33 mouse cellular contexts compared by ENCODE assay signal in genomic region chr2:164360974-164361657, GRCm38 (mm10). TPM values are rescaled to one million over a fixed set of nuclear protein-coding genes. Genes with fewer than 3 reads are reported as not detected.
DNase-seq lines count a peak whose midpoint lies in the region; ATAC-seq lines count a peak whose summit lies in the region.
"Had no signal": no experiment of that assay in that cellular context is flagged by ENCODE, and none has a peak within 500 bp of the region (broad histone marks: within the 10 kb centered on the region; RNA-seq: fewer than 3 reads in every experiment).

No protein-coding gene starts in this region.

- no peak overlapping the region for H3K27ac ChIP-seq in hindbrain, embryonic 11.5 days (ENCODE audit: low read depth, low read length)
- H3K27ac ChIP-seq in hindbrain, embryonic 16.5 days (ENCODE audit: low read depth, low read length): no peak overlapping the region
- no peak overlapping the region for H3K27ac ChIP-seq in midbrain, embryonic 11.5 days (ENCODE audit: low read depth, low read length)
- H3K27ac ChIP-seq: embryonic facial prominence, embryonic 12.5 days; forebrain, embryonic 12.5 days; hindbrain, embryonic 10.5 days; kidney, embryonic 15.5 days had no signal

- no peak overlapping the region for H3K4me2 ChIP-seq in hindbrain, embryonic 11.5 days (replicated peaks; ENCODE audit: low read depth, low read length)
- H3K4me2 ChIP-seq in hindbrain, embryonic 16.5 days (ENCODE audit: low read length): no peak overlapping the region
- H3K4me2 ChIP-seq in midbrain, embryonic 11.5 days: no peak overlapping the region; the same call in 1 of the 2 replicates
- H3K4me2 ChIP-seq: embryonic facial prominence, embryonic 12.5 days; forebrain, embryonic 12.5 days; heart, embryonic 11.5 days; kidney, embryonic 15.5 days had no signal

- H3K4me3 ChIP-seq in hindbrain, embryonic 11.5 days (ENCODE audit: low read depth, low read length): no peak overlapping the region
- H3K4me3 ChIP-seq in hindbrain, embryonic 16.5 days (ENCODE audit: low read length): no peak overlapping the region
- no peak overlapping the region for H3K4me3 ChIP-seq in midbrain, embryonic 11.5 days (ENCODE audit: low read depth, low read length)
- H3K4me3 ChIP-seq: embryonic facial prominence, embryonic 12.5 days; erythroblast, embryonic 14.5 days; forebrain, embryonic 12.5 days; hindbrain, embryonic 10.5 days; kidney, embryonic 15.5 days; megakaryocyte, embryonic 14.5 days had no signal

- 32% methylated on average over 13 of the region's 13 CpGs for WGBS in hindbrain, embryonic 11.5 days
- WGBS in hindbrain, embryonic 16.5 days: 29% methylated on average over 13 of the region's 13 CpGs
- WGBS in midbrain, embryonic 11.5 days: 37% methylated on average over 13 of the region's 13 CpGs

- DNase-seq in hindbrain, embryonic 11.5 days (ENCODE audit: low spot score): peak; percentile 5
- DNase-seq in urinary bladder, postnatal 14 days (ENCODE audit: low spot score): peak; percentile 22
- no peak for DNase-seq in urinary bladder, adult 18-20 months (ENCODE audit: low spot score in 2 of 2)
- DNase-seq in gastrocnemius, adult 8-10 months (ENCODE audit: low spot score in 2 of 2): no peak
- no peak for DNase-seq in midbrain, embryonic 11.5 days (ENCODE audit: low spot score, missing footprints)
- DNase-seq: adrenal gland, adult 8-10 months; cerebellum, adult 18-20 months; cerebellum, postnatal 14 days; heart, postnatal 10 days; kidney, postnatal 36 days; midbrain, embryonic 14.5 days; right cerebral cortex, postnatal 14 days; spleen, adult 18-20 months; thymus, postnatal 14 days had no signal

- H3K4me1 ChIP-seq in hindbrain, embryonic 11.5 days (replicated peaks; ENCODE audit: control insufficient read depth, insufficient read depth, low read length): no peaks in the 10 kb centered on the region
- H3K4me1 ChIP-seq in hindbrain, embryonic 16.5 days (ENCODE audit: control insufficient read depth, insufficient read depth, low read depth, low read length): no peaks in the 10 kb centered on the region
- H3K4me1 ChIP-seq in midbrain, embryonic 11.5 days (ENCODE audit: control insufficient read depth, insufficient read depth, low read length): no peaks in the 10 kb centered on the region
- H3K4me1 ChIP-seq: embryonic facial prominence, embryonic 12.5 days had no signal

- H3K9ac ChIP-seq in hindbrain, embryonic 11.5 days (ENCODE audit: low read depth, low read length): no peak overlapping the region
- no peak overlapping the region for H3K9ac ChIP-seq in hindbrain, embryonic 16.5 days (ENCODE audit: low read depth, low read length)
- no peak overlapping the region for H3K9ac ChIP-seq in midbrain, embryonic 11.5 days (ENCODE audit: low read length)
- H3K9ac ChIP-seq: embryonic facial prominence, embryonic 12.5 days; forebrain, embryonic 12.5 days; kidney, embryonic 15.5 days had no signal

- H3K9me3 ChIP-seq in hindbrain, embryonic 11.5 days (ENCODE audit: control insufficient read depth, low read length): no peaks in the 10 kb centered on the region
- H3K9me3 ChIP-seq in hindbrain, embryonic 16.5 days (ENCODE audit: control insufficient read depth, low read length): no peaks in the 10 kb centered on the region
- no peaks in the 10 kb centered on the region for H3K9me3 ChIP-seq in midbrain, embryonic 11.5 days (ENCODE audit: control insufficient read depth, low read length)
- H3K9me3 ChIP-seq: embryonic facial prominence, embryonic 12.5 days; forebrain, embryonic 12.5 days; hindbrain, embryonic 10.5 days; kidney, embryonic 15.5 days had no signal

- no peak for ATAC-seq in hindbrain, embryonic 11.5 days (ENCODE audit: low FRiP score)
- no peak for ATAC-seq in hindbrain, embryonic 16.5 days
- ATAC-seq in megakaryocyte, adult 5-6 weeks (ENCODE audit: poor library complexity, severe bottlenecking): peak; percentile 38; the same call in 1 of the 2 replicates
- no peak for ATAC-seq in midbrain, embryonic 11.5 days (ENCODE audit: low FRiP score)
- ATAC-seq: CD4-positive, CD25-positive, alpha-beta regulatory T cell, adult 4 months; intestine, postnatal 0 days had no signal

- no peaks in the 10 kb centered on the region for H3K27me3 ChIP-seq in hindbrain, embryonic 11.5 days (ENCODE audit: control insufficient read depth, insufficient read depth, low read length)
- H3K27me3 ChIP-seq in hindbrain, embryonic 16.5 days (replicated peaks; ENCODE audit: control insufficient read depth, insufficient read depth, low read length): no peaks in the 10 kb centered on the region
- H3K27me3 ChIP-seq in midbrain, embryonic 11.5 days (ENCODE audit: control insufficient read depth, insufficient read depth, low read length): no peaks in the 10 kb centered on the region

- H3K36me3 ChIP-seq in hindbrain, embryonic 11.5 days (ENCODE audit: control insufficient read depth, insufficient read depth, low read length): no peaks in the 10 kb centered on the region
- H3K36me3 ChIP-seq in hindbrain, embryonic 16.5 days (ENCODE audit: control insufficient read depth, insufficient read depth, low read length): no peaks in the 10 kb centered on the region
- H3K36me3 ChIP-seq in midbrain, embryonic 11.5 days (ENCODE audit: control insufficient read depth, insufficient read depth, low read length): no peaks in the 10 kb centered on the region
- H3K36me3 ChIP-seq: embryonic facial prominence, embryonic 12.5 days; forebrain, embryonic 12.5 days; G1E; hindbrain, embryonic 10.5 days; kidney, embryonic 15.5 days had no signal

RNA-seq across cellular contexts. Expression of gene Slpi, which starts 27.8 kb away (rescaled TPM):
- 0.43 and 0.46 TPM in 2 replicates for polyA plus RNA-seq in hindbrain, embryonic 11.5 days (2014; fragmentation: Nextera tagmentation; extraction: Ambion mirVana)
- 0.66 and 0.75 TPM in 2 replicates for polyA plus RNA-seq in hindbrain, embryonic 16.5 days (2015; fragmentation: Nextera tagmentation; extraction: Ambion mirVana)
- total RNA-seq in megakaryocyte, adult 5-6 weeks (2015): 454 and 463 TPM in 2 replicates
- total RNA-seq in megakaryocyte, adult 5-6 weeks (2017): 81.4 and 109 TPM in 2 replicates
- under 1 TPM in 1 of 4 experiments, not detected in 3; 0.67 TPM for total RNA-seq in gastrocnemius, adult 8-10 months (2022)
- polyA plus RNA-seq in midbrain, embryonic 11.5 days (2014; fragmentation: Nextera tagmentation; extraction: Ambion mirVana): 0.37 and 0.52 TPM in 2 replicates
- total RNA-seq: G1E had no signal
- polyA plus RNA-seq: erythroblast, embryonic 14.5 days; G1E; hindbrain, embryonic 10.5 days; midbrain, embryonic 14.5 days had no signal

RNA-seq across cellular contexts. Expression of gene Svs5, which starts 28.6 kb away (rescaled TPM):
- polyA plus RNA-seq in hindbrain, embryonic 11.5 days (2014; fragmentation: Nextera tagmentation; extraction: Ambion mirVana): not detected in 2 replicates
- not detected in 2 replicates for polyA plus RNA-seq in hindbrain, embryonic 16.5 days (2015; fragmentation: Nextera tagmentation; extraction: Ambion mirVana)
- not detected in 2 replicates for total RNA-seq in megakaryocyte, adult 5-6 weeks (2015)
- total RNA-seq in megakaryocyte, adult 5-6 weeks (2017): not detected in 2 replicates
- total RNA-seq in gastrocnemius, adult 8-10 months (2022): not detected
- not detected in 2 replicates for polyA plus RNA-seq in midbrain, embryonic 11.5 days (2014; fragmentation: Nextera tagmentation; extraction: Ambion mirVana)
- total RNA-seq: G1E; gastrocnemius, postnatal 4 days; heart, postnatal 10 days; left cerebral cortex, adult 18-20 months; left cerebral cortex, postnatal 36 days had no signal
- polyA plus RNA-seq: CD4-positive, CD25-positive, alpha-beta regulatory T cell, adult 4 months; embryonic facial prominence, embryonic 12.5 days; erythroblast, embryonic 14.5 days; forebrain, embryonic 12.5 days; G1E; heart, embryonic 11.5 days; hindbrain, embryonic 10.5 days; intestine, postnatal 0 days; kidney, embryonic 15.5 days; limb, embryonic 14.5 days; liver, embryonic 16.5 days; midbrain, embryonic 14.5 days; neural tube, embryonic 11.5 days had no signal

RNA-seq across cellular contexts. Expression of gene Rbpjl, which starts 41.8 kb away (rescaled TPM):
- not detected in 2 replicates for polyA plus RNA-seq in hindbrain, embryonic 11.5 days (2014; fragmentation: Nextera tagmentation; extraction: Ambion mirVana)
- 0.06 and 0.15 TPM in 2 replicates for polyA plus RNA-seq in hindbrain, embryonic 16.5 days (2015; fragmentation: Nextera tagmentation; extraction: Ambion mirVana)
- not detected in 2 replicates for total RNA-seq in megakaryocyte, adult 5-6 weeks (2015)
- total RNA-seq in megakaryocyte, adult 5-6 weeks (2017): not detected in 2 replicates
- not detected for total RNA-seq in gastrocnemius, adult 8-10 months (2022)
- not detected in 2 replicates for polyA plus RNA-seq in midbrain, embryonic 11.5 days (2014; fragmentation: Nextera tagmentation; extraction: Ambion mirVana)
- total RNA-seq: adrenal gland, adult 8-10 months; heart, postnatal 10 days had no signal
- polyA plus RNA-seq: CD4-positive, CD25-positive, alpha-beta regulatory T cell, adult 4 months; erythroblast, embryonic 14.5 days; G1E; hindbrain, embryonic 10.5 days; midbrain, embryonic 14.5 days; neural tube, embryonic 11.5 days had no signal

RNA-seq across cellular contexts. Expression of gene Matn4, which starts 43.8 kb away (rescaled TPM):
- 0.71 and 0.91 TPM in 2 replicates for polyA plus RNA-seq in hindbrain, embryonic 11.5 days (2014; fragmentation: Nextera tagmentation; extraction: Ambion mirVana)
- 3.8 TPM in 2 replicates for polyA plus RNA-seq in hindbrain, embryonic 16.5 days (2015; fragmentation: Nextera tagmentation; extraction: Ambion mirVana)
- total RNA-seq in megakaryocyte, adult 5-6 weeks (2015): not detected in 2 replicates
- total RNA-seq in megakaryocyte, adult 5-6 weeks (2017): not detected in 2 replicates
- under 1 TPM; 0.27 to 0.99 (median 0.44) TPM for total RNA-seq in gastrocnemius, adult 8-10 months (2022)
- polyA plus RNA-seq in midbrain, embryonic 11.5 days (2014; fragmentation: Nextera tagmentation; extraction: Ambion mirVana): 0.10 and 0.23 TPM in 2 replicates
- polyA plus RNA-seq: CD4-positive, CD25-positive, alpha-beta regulatory T cell, adult 4 months; erythroblast, embryonic 14.5 days; G1E; midbrain, embryonic 14.5 days had no signal

RNA-seq across cellular contexts. Expression of gene Svs6, which starts 44.6 kb away (rescaled TPM):
- not detected in 2 replicates for polyA plus RNA-seq in hindbrain, embryonic 11.5 days (2014; fragmentation: Nextera tagmentation; extraction: Ambion mirVana)
- not detected in 2 replicates for polyA plus RNA-seq in hindbrain, embryonic 16.5 days (2015; fragmentation: Nextera tagmentation; extraction: Ambion mirVana)
- total RNA-seq in megakaryocyte, adult 5-6 weeks (2015): not detected in 2 replicates
- not detected in 2 replicates for total RNA-seq in megakaryocyte, adult 5-6 weeks (2017)
- total RNA-seq in gastrocnemius, adult 8-10 months (2022): not detected
- not detected in 2 replicates for polyA plus RNA-seq in midbrain, embryonic 11.5 days (2014; fragmentation: Nextera tagmentation; extraction: Ambion mirVana)
- total RNA-seq: adrenal gland, adult 8-10 months; G1E; gastrocnemius, postnatal 4 days; heart, postnatal 10 days; left cerebral cortex, adult 18-20 months; left cerebral cortex, postnatal 36 days had no signal
- polyA plus RNA-seq: CD4-positive, CD25-positive, alpha-beta regulatory T cell, adult 4 months; embryonic facial prominence, embryonic 12.5 days; erythroblast, embryonic 14.5 days; forebrain, embryonic 12.5 days; G1E; heart, embryonic 11.5 days; hindbrain, embryonic 10.5 days; intestine, postnatal 0 days; kidney, embryonic 15.5 days; limb, embryonic 14.5 days; liver, embryonic 16.5 days; midbrain, embryonic 14.5 days; neural tube, embryonic 11.5 days; testis, adult 2 months had no signal

Comparison
In these comparisons a context has a peak if more than half of its experiments do, and no peak if none do; other contexts are left out.
1. DNase-seq: peak in hindbrain, embryonic 11.5 days (single experiment) and urinary bladder, postnatal 14 days (single experiment); none in urinary bladder, adult 18-20 months (0 of 2), gastrocnemius, adult 8-10 months (0 of 2) and midbrain, embryonic 11.5 days (single experiment).